Mouse (Mus musculus) intestine, embryonic 14.5 days (tissue): ENCODE results near the gene Snx17. TPM values are rescaled to one million over a fixed set of nuclear protein-coding genes. Genes with fewer than 3 reads are reported as not detected.

Experiments used
- ATAC-seq: fragments of 200-750 bp; cut with Nextera tagmentation; replicated peaks from 2 replicates; pipeline ENCODE4 v1.8.0; 2017; ENCODE audit warnings: low read depth, moderate number of reproducible peaks, moderate TSS enrichment, moderate library complexity; ENCODE audit not compliant: low FRiP score, low TSS enrichment
- DNase-seq: peaks from one replicate; pipeline ENCODE4 v3.0.0-alpha.2; 2018; ENCODE audit warnings: low spot score
- H3K27ac ChIP-seq: fragments of 300-500 bp; sonication (generic); 2 replicates; pipeline ENCODE4 v1.5.1; 2014; ENCODE audit warnings: low read depth, mild to moderate bottlenecking, control low read depth
- H3K27me3 ChIP-seq: fragments of 300-500 bp; sonication (generic); replicated peaks from 2 replicates; pipeline ENCODE4 v1.6.1; 2014; ENCODE audit warnings: low read length, control low read depth; ENCODE audit not compliant: control insufficient read depth, insufficient read depth
- H3K36me3 ChIP-seq: fragments of 300-500 bp; sonication (generic); 2 replicates; pipeline ENCODE4 v1.6.1; 2014; ENCODE audit warnings: low read length, control low read depth; ENCODE audit not compliant: control insufficient read depth, insufficient read depth
- H3K4me1 ChIP-seq: fragments of 300-500 bp; sonication (generic); replicated peaks from 2 replicates; pipeline ENCODE4 v1.6.1; 2014; ENCODE audit warnings: low read length, control low read depth, mixed read lengths; ENCODE audit not compliant: control insufficient read depth, insufficient read depth
- H3K4me2 ChIP-seq: fragments of 300-500 bp; sonication (generic); 2 replicates; pipeline ENCODE4 v1.6.1; 2014; ENCODE audit warnings: low read length
- H3K4me3 ChIP-seq: fragments of 300-500 bp; sonication (generic); 2 replicates; pipeline ENCODE4 v1.5.1; 2014; ENCODE audit warnings: low read depth, low read length, control low read depth, mixed read lengths
- H3K9ac ChIP-seq: fragments of 300-500 bp; sonication (generic); 2 replicates; pipeline ENCODE4 v1.6.1; 2014; ENCODE audit warnings: mild to moderate bottlenecking, low read length
- H3K9me3 ChIP-seq: fragments of 300-500 bp; sonication (generic); 2 replicates; pipeline ENCODE4 v1.6.1; 2016; ENCODE audit warnings: low read length, control low read depth; ENCODE audit not compliant: control insufficient read depth
- WGBS: fragments of 180-500 bp; shearing (Covaris S2); extraction: QIAGEN DNeasy Blood & Tissue Kit; methylation state at CpG from one replicate; pipeline ENCODE4 v1.1.7; 2014; 5-methylcytosine and 5-hydroxymethylcytosine counted together
- polyA plus RNA-seq: library from polyadenylated mRNA; unstranded; fragments of >200 nt; fragmentation: Nextera tagmentation; extraction: Ambion mirVana; gene quantifications from 2 replicates; pipeline ENCODE4 v1.2.1, GENCODE M21; 2014

Snx17 gene
- polyA plus RNA-seq, 1 experiment from 2014 or later: 127 TPM

- under 1% methylated on average over 25 of the region's 25 CpGs for WGBS
- H3K4me1 ChIP-seq: peaks cover 4% of the 10 kb centered on the region; the same call in 1 of the 2 replicates
- H3K27ac ChIP-seq: peak overlapping the region; percentile 98
- no peaks in the 10 kb centered on the region for H3K27me3 ChIP-seq
- no peaks in the 10 kb centered on the region for H3K9me3 ChIP-seq
- peaks cover 3% of the 10 kb centered on the region; the same call in 1 of the 2 replicates for H3K36me3 ChIP-seq
- H3K4me3 ChIP-seq: peak overlapping the region; percentile 100
- DNase-seq (no peak), ATAC-seq (peak; percentile 41; the same call in 1 of the 2 replicates)
- peak overlapping the region; percentile 92 for H3K4me2 ChIP-seq
- peak overlapping the region; percentile 65 for H3K9ac ChIP-seq
Observed at GRCm38 (mm10) chr5:31179301-31179765, 13.7 kb upstream of the Snx17 start.

GRCm38 (mm10) chr5:31179766-31180630 lies 13.0 kb upstream of the Snx17 start, which contains the start of the genes Gm29609 and Gtf3c2:
Gene Gm29609 (minus strand): TSS chr5:31179911.
Gene Gtf3c2 (minus strand): TSS chr5:31180144.
- WGBS: under 1% methylated on average over 59 of the region's 59 CpGs
- Histone ChIP-seq H3K4me1 (peaks cover 4% of the 10 kb centered on the region; the same call in 1 of the 2 replicates), H3K36me3 (0 out of 2 replicates have a peak, but pooled peaks cover 3% of the 10 kb centered on the region), H3K4me3 (peak within 1 kb of the TSS; percentile 100), H3K27me3 (no peaks in the 10 kb centered on the region), H3K27ac (peak within 1 kb of the TSS; percentile 98), H3K9ac (peak within 1 kb of the TSS; percentile 65), H3K4me2 (peak within 1 kb of the TSS; percentile 92), H3K9me3 (no peaks in the 10 kb centered on the region)
- peak; percentile 97 for ATAC-seq
- peak; percentile 97 for DNase-seq

GRCm38 (mm10) chr5:31181183-31181770 lies 11.8 kb upstream of the Snx17 start:
- peak overlapping the region; percentile 92 for H3K4me2 ChIP-seq
- no peak overlapping the region for H3K4me3 ChIP-seq
- no peaks in the 10 kb centered on the region for H3K27me3 ChIP-seq
- no peaks in the 10 kb centered on the region for H3K9me3 ChIP-seq
- H3K36me3 ChIP-seq: no peaks in the 10 kb centered on the region
- 87% methylated on average over 9 of the region's 9 CpGs for WGBS
- no peak for ATAC-seq
- H3K27ac ChIP-seq: no peak overlapping the region
- DNase-seq: peak; percentile 41
- no peak overlapping the region for H3K9ac ChIP-seq
- H3K4me1 ChIP-seq: peaks cover 4% of the 10 kb centered on the region; the same call in 1 of the 2 replicates

- peaks cover 19% of the 10 kb centered on the region for H3K36me3 ChIP-seq
- no peaks in the 10 kb centered on the region for H3K27me3 ChIP-seq
- H3K27ac ChIP-seq: no peak overlapping the region
- no peak overlapping the region for H3K9ac ChIP-seq
- H3K9me3 ChIP-seq: no peaks in the 10 kb centered on the region
- peaks cover 3% of the 10 kb centered on the region; the same call in 1 of the 2 replicates for H3K4me1 ChIP-seq
- no peak overlapping the region for H3K4me2 ChIP-seq
- WGBS: 60% methylated on average over 4 of the region's 4 CpGs
- H3K4me3 ChIP-seq: no peak overlapping the region
- no peak for ATAC-seq
- DNase-seq: no peak
Observed at GRCm38 (mm10) chr5:31183678-31184077, 9.3 kb upstream of the Snx17 start.

GRCm38 (mm10) chr5:31188223-31188840 lies 4.7 kb upstream of the Snx17 start:
- Histone ChIP-seq H3K9me3 (no peaks in the 10 kb centered on the region), H3K36me3 (peaks cover 43% of the 10 kb centered on the region), H3K4me2 (no peak overlapping the region), H3K9ac (no peak overlapping the region), H3K27me3 (no peaks in the 10 kb centered on the region), H3K27ac (no peak overlapping the region), H3K4me3 (no peak overlapping the region), H3K4me1 (peaks cover 8% of the 10 kb centered on the region)
- 73% methylated on average over 4 of the region's 4 CpGs for WGBS
- peak; percentile 18 for DNase-seq
- ATAC-seq: no peak

GRCm38 (mm10) chr5:31190201-31190600 lies 2.8 kb upstream of the Snx17 start:
- Histone ChIP-seq H3K4me3 (no peak overlapping the region), H3K27ac (no peak overlapping the region), H3K36me3 (peaks cover 50% of the 10 kb centered on the region), H3K9ac (no peak overlapping the region), H3K4me1 (peaks cover 15% of the 10 kb centered on the region), H3K27me3 (no peaks in the 10 kb centered on the region), H3K9me3 (no peaks in the 10 kb centered on the region), H3K4me2 (no peak overlapping the region)
- 92% methylated on average over 9 of the region's 9 CpGs for WGBS
- ATAC-seq (no peak), DNase-seq (no peak)

- Histone ChIP-seq H3K4me1 (peaks cover 15% of the 10 kb centered on the region), H3K27ac (peak overlapping the region; percentile 62), H3K36me3 (peaks cover 66% of the 10 kb centered on the region), H3K9me3 (no peaks in the 10 kb centered on the region), H3K4me2 (peak overlapping the region; percentile 68), H3K9ac (peak overlapping the region; percentile 93), H3K27me3 (no peaks in the 10 kb centered on the region), H3K4me3 (peak overlapping the region; percentile 80)
- 15% methylated on average over 39 of the region's 42 CpGs for WGBS
- DNase-seq: peak; percentile 47
- peak; percentile 71; the same call in 1 of the 2 replicates for ATAC-seq
Observed at GRCm38 (mm10) chr5:31192045-31192938, 735 bp upstream of the Snx17 start.
